Mouse (Mus musculus): ENCODE measurements around the gene 1110065P20Rik.

The 1110065P20Rik gene

DNA sequence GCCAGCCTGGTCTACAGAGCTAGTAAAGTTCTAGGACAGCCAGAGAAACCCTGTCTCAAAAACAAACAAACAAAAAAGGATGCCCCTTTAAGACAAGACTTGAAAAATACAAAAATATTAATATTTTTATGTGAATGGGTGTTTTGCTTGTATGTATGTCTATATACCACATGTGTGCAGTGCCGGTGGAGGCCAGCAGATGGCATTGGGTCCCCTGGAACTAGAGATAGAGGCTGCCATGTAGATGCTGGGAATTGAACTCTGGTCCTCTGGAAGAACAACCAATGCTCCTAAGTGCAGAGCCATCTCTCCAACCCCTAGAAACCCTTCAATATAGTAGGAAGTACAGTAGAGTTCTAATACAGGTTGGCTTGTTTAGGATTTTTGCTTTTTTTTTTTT lies 10.0 kb downstream of the 1110065P20Rik start:
- DNase-seq (ENCODE audit: low spot score) = no peak

DNA sequence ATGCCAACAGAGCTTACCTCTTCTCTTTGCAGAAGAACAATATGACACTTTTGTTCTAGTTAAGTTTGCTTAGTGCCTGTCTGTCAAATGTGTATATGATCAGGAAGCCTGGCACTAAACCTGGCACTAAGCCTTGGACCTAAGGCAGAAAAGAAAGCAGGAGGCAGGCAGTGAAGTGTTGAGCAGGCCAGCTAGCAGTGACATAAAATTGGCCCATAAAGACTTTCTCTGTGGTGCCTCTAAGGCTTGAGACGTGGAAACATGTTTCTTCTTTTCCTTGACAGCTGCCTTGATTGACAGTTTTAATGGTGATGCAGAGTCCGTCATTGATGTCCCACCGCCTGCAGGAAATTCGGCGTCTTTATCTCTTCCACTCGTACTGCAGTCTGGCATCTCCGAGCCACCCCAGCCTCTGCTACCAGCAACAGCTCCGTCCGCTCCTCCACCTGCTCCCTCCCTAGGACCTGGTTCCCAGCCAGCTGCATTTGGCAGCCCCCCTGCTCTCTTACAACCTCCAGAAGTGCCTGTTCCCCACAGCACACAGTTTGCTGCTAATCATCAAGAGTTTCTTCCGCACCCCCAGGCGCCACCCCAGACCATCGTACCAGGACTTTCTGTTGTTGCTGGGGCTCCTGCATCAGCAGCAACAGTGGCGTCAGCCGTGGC lies 12.8 kb downstream of the 1110065P20Rik start:
- DNase-seq (ENCODE audit: low spot score) = no peak

DNA sequence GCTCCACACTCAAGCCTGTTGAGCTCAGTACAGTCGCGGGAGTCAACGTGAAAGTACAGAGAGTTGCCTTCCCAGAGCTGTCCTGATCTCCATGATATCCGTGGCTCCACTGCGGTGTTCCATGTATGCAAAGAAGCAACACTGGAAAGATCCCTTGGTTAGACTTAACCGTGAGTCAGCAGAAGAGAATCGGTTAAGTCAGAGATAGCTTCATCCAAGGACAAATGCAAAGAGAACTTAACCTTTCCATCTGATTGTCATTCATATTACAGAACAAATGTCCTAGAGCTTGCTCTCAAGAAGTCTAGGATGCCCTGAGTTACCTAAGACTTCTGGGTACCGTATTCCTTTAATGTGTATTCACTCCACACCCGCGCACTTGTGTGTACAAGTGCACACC lies 18.2 kb downstream of the 1110065P20Rik start:
- DNase-seq (ENCODE audit: low spot score) = no peak

DNA sequence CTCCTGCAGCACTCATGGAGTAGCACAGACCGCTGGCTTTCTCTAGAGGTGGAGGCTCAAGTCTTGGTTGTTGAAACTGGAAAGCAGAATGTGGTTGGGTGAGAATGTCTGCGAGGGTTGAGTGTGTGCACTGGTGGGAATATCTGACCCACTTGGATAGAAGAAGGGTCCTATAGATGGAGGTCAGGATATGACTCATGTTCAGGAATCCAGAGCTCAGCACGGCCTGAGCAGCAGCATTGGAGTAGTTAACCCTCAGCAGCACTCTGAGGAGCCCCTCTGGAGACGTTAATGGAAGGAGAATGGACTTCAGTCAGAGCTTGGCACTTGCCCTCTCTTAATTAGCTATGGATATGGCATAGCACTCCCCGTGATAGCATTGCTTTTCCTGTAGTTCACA lies 21.3 kb downstream of the 1110065P20Rik start:
- DNase-seq (ENCODE audit: low spot score) = no peak

DNA sequence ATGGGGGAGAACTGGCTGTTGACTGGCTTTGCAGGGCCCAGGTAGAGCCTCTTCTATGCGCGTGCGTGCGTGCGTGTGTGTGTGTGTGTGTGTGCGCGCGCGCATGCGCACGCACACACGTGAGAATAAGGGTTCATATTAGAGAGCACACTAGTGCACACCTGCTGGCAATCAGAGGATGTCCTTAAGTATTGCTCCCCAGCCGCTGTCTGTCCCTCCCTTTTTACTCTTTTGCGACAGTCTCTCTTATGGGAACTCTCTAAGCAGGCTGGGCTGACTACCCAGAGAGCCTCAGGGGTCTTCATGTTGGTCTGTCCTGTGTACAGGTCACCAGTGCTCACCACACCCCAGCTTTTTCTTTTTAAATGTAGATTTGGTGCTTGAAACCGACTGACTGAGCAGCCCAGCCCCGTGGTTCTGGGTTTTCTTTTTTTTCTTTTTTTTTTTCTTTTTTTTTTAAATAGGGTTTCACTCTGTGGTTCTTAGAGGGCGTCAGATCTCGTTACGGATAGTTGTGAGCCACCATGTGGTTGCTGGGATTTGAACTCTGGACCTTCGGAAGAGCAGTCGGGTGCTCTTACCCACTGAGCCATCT lies 25.5 kb downstream of the 1110065P20Rik start:
- no peak for DNase-seq (ENCODE audit: low spot score)

DNA sequence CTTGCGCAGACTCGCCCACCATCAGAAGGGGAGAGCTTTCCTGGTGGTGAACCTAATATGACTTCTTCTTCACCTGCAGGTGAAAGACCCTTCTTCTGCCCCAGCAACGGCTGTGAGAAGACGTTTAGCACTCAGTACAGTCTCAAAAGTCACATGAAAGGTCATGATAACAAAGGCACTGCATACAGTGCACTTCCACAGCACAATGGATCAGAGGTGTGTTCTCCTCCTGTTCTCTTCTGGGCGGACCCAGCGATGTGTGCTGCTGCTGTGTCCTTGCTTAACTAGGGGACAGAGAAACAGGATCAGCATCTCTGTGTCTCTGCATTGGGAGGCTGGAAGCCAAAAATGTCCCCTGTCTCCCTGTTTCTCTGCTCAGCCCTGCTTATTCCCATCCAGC lies 26.0 kb downstream of the 1110065P20Rik start:
- DNase-seq (ENCODE audit: low spot score) = no peak

DNA sequence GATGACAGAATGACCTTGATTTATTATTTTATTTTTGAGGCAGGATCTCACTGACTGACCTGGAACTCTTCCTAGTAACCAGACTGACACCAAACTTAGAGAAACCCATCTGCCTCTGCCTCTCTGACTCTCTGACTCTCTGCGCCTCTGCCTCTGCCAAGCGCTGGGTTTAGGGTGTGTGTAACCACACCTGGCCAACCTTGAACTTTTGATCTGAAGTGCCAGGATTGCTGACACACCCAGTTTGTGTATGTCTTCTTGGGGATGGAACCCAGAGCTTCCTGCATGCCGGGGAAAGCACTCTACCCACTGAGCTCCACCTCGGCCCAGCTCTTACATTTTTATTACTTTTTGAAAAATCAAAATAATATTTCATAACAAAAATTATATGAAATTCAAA lies 32.2 kb downstream of the 1110065P20Rik start:
- DNase-seq (ENCODE audit: low spot score) = no peak

DNA sequence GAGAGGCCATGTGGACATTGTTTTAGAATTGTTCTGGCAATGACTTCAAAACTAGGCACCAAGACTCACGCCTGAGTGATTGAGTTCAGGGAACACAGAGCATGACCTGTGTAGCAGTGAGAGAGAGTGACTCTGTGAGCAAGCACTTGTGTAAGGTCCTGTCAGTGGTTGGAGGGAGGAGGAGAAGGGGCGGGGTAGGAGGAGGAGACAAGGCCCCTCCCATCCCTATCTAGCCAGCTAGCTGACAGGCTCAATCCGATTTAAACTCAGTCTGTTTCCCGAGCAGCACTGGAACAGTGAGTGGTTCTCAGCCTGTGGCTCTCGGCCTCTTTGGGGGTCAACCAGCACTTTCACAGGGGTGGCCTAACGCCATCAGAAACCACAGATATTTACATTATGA lies 33.2 kb downstream of the 1110065P20Rik start:
- DNase-seq (ENCODE audit: low spot score) = no peak

DNA sequence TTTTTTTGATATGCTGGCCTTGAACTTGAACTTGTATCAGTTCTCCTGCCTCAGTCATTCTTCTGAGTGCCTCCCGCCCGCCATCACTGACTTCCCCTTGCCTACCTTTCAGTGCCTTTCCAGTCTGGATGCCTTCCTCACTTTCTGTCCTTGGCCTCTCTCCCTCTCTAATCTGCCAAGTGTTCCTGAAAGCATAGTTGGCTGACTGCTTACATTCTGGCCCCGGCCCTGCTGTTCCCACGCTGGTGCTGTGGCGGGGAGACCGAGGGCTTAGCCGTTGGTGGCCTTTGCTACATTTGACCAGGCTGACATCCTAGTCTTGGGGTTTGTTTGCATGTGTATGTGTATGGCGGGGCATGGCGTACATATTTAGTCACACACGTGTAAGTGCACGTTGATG lies 35.1 kb downstream of the 1110065P20Rik start:
- DNase-seq (ENCODE audit: low spot score) = no peak

DNA sequence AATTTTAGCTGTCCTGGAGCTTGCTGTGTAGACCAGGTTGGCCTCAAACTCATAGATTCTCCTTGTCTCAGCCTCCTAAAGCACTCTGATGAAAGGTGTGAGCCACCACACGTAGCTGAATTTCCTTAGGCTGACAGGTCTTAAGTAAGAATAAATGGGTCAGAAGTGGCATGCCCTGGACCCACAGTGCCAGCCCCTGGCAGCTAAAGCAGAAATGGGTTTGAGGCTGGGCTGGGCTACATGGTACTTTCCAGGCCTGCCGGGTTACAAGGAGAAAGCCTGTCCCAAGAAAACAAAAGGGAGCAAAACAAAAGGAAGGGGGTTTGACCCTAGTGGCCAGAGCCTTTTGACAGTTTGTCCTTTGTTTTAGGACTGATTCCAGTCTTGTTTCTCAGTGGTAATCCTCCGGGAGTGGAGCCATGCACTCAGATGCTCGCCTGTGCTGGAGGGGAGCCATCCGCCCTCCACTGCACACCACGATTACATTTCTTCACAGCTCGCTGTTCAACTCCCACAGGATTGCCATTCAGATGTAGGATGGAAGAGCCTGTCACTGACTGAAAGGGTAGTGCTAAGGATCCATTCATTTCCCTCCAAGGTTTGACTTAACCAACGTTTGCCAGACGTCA lies 39.5 kb downstream of the 1110065P20Rik start:
- no peak for DNase-seq (ENCODE audit: low spot score)

DNA sequence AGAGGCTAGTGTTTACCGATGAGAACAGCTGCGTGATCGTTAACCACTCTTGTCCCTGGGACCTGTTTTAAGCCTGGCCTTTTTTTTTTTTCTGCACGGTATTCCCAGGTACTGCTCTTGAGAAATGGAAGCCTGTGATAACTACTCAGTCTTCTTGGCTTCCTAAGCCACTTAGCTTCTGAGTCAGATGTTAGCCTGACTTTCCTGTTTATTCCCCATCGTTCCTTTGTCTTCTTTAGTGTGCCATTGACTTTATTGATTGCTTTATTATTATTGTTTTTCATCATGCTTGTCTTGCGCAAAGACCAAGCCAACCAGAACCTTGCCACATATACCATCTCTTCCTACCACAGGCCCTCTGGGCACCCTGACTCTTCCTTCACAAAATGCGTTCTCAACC lies 40.9 kb downstream of the 1110065P20Rik start:
- no peak for DNase-seq (ENCODE audit: low spot score)

DNA sequence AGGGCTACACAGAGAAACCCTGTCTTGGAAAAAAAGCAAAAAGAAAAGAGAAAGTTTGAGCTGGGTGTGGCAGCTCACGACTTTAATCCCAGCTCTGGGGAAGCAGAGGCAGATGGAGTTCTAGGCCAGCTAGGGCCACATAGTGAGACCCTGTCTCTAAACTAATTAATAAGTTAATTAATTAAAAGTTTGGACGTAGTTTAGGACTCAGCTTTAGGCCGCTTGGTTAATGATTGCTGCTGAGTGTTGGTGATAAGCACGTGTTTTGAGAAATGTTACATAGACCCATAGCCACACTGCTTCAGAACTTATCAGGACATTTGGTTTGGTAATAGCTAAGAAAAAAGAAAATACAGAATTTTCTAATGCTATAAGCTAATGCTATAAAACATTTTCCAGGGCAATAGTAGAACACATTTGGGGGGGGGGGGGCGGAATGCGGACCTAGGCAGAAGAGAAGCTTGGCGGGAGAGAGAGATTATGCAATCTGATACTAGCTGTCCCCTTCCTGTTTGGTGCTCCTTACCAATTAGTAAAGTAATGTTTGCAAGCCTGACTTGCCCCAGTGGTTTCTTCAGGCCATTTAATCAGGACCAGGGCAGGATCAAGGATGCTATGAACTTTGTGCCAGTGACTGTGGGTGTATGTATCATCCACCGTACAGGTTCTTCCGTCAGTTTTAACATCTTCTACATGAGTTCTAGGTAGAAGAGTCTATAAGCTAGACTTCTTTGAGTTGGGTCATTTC lies 41.7 kb downstream of the 1110065P20Rik start:
- DNase-seq (ENCODE audit: low spot score) = no peak

DNA sequence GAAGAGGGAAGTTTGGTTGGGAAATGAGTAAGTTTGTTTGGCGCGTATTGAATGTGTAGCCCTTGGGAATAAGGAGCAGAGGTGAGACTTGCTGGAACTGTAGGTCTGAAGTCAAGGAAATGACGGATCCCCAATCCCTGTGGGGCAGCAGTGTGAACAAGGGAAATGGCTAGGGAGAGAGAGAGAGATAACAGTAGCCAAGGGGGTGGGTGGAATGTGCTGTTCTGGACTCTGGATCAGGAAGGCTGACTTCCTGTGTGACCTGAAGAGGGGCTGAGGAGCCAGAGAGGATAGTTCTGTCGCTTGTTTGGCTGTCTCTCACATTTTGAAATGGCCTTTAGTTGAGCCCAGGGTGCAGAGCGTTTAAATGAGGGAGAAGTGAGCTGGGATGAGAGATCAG lies 42.5 kb downstream of the 1110065P20Rik start:
- DNase-seq (ENCODE audit: low spot score) = no peak

DNA sequence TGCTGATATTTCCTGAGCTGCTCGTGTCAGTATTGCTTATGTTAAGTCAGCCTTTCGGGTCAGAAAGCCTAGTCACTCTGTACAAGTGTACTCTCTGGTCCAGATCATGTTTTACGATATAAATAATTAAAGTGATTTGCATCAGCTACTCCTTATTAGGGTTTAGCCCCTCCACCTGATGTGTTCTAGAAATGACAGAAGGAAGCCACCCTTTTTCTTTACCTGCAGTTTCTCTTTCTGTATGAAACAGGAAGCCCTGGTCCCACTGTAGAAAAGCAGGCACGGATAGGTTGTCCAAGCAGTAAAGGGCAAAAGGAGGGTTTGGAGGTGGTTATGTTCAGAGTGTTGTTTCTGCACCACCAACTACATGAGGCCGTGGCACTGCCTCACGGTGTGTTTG lies 47.6 kb downstream of the 1110065P20Rik start:
- no peak for DNase-seq (ENCODE audit: low spot score)

DNA sequence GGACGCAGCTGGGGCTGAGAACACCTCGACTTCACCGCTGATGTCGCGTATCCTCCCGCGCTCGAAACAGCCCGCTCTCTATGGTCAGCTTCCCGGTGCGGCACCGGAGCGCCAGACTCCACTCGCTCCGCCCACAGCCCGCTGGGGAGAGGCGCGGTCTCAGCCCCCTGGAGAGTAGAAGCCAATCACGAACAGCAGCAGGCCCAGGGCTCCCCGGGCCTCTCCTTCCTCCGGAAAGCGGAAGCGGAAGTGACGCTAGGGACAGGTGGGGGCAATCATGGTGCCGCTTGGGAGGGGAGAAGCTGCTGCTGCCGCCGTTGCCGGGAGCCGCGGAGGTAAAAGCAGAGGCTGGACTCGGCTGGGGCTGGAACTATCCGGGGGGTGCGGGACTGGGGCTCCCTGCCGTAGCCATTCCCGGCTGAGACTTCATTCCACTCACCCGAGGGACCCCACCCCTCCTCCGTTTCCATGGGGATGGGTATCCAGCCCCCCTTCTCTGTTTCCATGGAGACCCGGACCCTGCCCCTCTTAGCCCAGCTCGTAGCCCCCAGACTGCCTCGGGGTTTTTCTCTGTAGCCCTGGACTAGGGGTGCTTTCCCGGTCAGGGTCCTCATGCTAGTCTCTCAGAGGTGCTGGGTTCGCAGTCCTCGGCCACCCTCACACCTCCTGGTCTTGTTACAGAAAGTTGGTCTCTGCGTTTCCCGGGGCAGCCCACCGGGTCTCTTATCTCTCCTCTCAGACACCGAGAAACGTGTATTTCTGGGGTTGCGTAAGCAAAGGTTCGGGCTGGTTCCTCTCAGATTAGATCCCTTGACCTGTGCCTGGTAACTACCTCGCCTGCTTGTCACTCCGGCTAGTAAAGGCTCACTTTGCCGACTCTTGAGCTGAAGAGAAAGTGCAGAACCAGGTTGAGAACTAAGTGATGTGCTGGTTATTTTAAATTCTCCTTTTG lies 48.4 kb downstream of the 1110065P20Rik start:
- peak; percentile 98 for DNase-seq (ENCODE audit: low spot score)

DNA sequence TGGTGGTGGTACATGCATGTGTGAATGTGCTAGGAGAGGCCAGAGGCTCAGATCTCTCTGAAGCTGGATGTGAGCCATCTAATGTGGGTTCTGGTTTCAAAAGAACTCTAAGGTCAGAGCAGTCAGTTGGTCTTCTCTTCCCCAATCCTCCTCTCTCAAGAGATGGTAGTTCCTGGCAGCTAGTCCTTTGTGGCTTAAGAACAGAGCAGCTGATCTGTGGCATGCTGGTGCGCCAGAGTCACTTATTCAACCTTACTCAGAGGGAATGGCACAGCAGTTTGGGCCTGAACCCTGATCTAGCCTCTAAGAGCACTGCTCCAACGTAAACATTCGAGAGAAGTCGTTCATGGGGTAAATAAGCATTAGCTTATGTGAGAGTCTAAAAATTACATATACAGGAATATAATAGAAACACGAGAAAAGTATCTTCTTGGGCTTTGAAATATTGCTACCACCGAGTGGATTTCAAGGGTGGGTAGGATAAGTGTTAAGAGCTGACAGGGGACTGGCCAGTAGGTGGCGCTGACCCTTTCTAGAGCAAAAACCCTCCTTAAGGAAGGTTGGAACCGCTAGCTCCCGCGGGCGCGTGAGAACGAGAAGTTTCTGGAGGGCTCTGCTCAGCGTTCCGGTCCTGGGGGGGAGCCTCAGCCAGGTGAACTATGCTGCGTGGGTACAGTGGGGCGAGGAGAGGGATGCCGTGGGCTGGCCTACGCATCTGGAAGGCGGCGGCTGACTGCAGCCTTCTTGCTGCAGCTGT lies 49.3 kb downstream of the 1110065P20Rik start, which contains the start of gene Mtf1:
Gene Mtf1 (plus strand): TSS at position 553 of the 757 bp plus-strand sequence.
- DNase-seq (ENCODE audit: low spot score) = peak; percentile 81

Data from T-cell, adult 2 months (primary cell).